Mouse (Mus musculus): ENCODE data around the gene Olfr122.

- no peak for TF ChIP-seq CTCF (IDR thresholded peaks at IDR 0.05; ENCODE audit: control insufficient read depth, insufficient read depth, insufficient replicate concordance, low read depth, low read length)
- TF ChIP-seq POLR2A (IDR thresholded peaks at IDR 0.05; ENCODE audit: control insufficient read depth, low read depth, low read length): no peak
These were observed at the start of gene Olfr122 for GRCm38 (mm10) chr17:37768307-37768706.

All from testis, adult 2 months (tissue).